Mouse (Mus musculus) c-Kit-negative CD71-positive TER-119-positive erythroid progenitor cells, embryonic 14.5 days (primary cell): ENCODE results near the gene Hspb1.

ENCODE experiments used
- DNase-seq: peaks from one replicate; pipeline ENCODE4 v3.0.0-alpha.2; 2013; ENCODE audit warnings: low read depth, low spot score

The Hspb1 gene

GRCm38 (mm10) chr5:135911633-135912220 is 24.0 kb downstream of the Hspb1 start:
- DNase-seq = no peak

- no peak for DNase-seq
These were observed 25.5 kb downstream of the Hspb1 start for GRCm38 (mm10) chr5:135913201-135913600.

GRCm38 (mm10) chr5:135914156-135914555 is 26.4 kb downstream of the Hspb1 start:
- no peak for DNase-seq

GRCm38 (mm10) chr5:135916051-135916565 is 28.4 kb downstream of the Hspb1 start:
- no peak for DNase-seq

GRCm38 (mm10) chr5:135916601-135917000 is 28.9 kb downstream of the Hspb1 start:
- DNase-seq = no peak

GRCm38 (mm10) chr5:135917327-135918058 is 29.8 kb downstream of the Hspb1 start:
- no peak for DNase-seq

- DNase-seq = no peak
These were observed 30.3 kb downstream of the Hspb1 start for GRCm38 (mm10) chr5:135918059-135918437.

GRCm38 (mm10) chr5:135918593-135918992 is 30.9 kb downstream of the Hspb1 start:
- no peak for DNase-seq

GRCm38 (mm10) chr5:135919902-135920301 is 32.2 kb downstream of the Hspb1 start:
- no peak for DNase-seq

GRCm38 (mm10) chr5:135923901-135924300 is 36.2 kb downstream of the Hspb1 start:
- no peak for DNase-seq

GRCm38 (mm10) chr5:135929685-135930424 is 42.1 kb downstream of the Hspb1 start:
- no peak for DNase-seq

- DNase-seq = no peak
These were observed 43.8 kb downstream of the Hspb1 start for GRCm38 (mm10) chr5:135931526-135931925.

GRCm38 (mm10) chr5:135932359-135932758 is 44.6 kb downstream of the Hspb1 start:
- DNase-seq = no peak

- DNase-seq = no peak
These were observed 45.6 kb downstream of the Hspb1 start for GRCm38 (mm10) chr5:135933222-135933899.

GRCm38 (mm10) chr5:135933900-135934441 is 46.3 kb downstream of the Hspb1 start:
- DNase-seq = peak; percentile 22

GRCm38 (mm10) chr5:135934481-135935175 is 46.9 kb downstream of the Hspb1 start, which contains the start of gene Ywhag:
Ywhag (minus strand) TSS chr5:135934616.
- DNase-seq = peak; percentile 93

- DNase-seq = no peak
These were observed 47.4 kb downstream of the Hspb1 start for GRCm38 (mm10) chr5:135935176-135935523.

GRCm38 (mm10) chr5:135935641-135936190 is 48.0 kb downstream of the Hspb1 start:
- DNase-seq = no peak
